Mouse (Mus musculus): ENCODE data around the gene Car15. TPM values are rescaled to one million over a fixed set of nuclear protein-coding genes. Genes with fewer than 3 reads are reported as not detected.

Gene Car15
- polyA plus RNA-seq, 1 experiment from 2014 or later: 3.9 TPM

GRCm38 (mm10) chr16:17832821-17833220 is 5.3 kb downstream of the Car15 start, which contains the start of gene B830017H08Rik:
TSS of gene B830017H08Rik (plus strand) at chr16:17833121.
- 21% methylated on average over 7 of the region's 7 CpGs for WGBS
- Histone ChIP-seq H3K36me3 (replicated peaks) (no peaks in the 10 kb centered on the region), H3K4me2 (peak within 1 kb of the TSS; percentile 92), H3K9ac (peak within 1 kb of the TSS; percentile 81), H3K27me3 (replicated peaks) (peaks cover 41% of the 10 kb centered on the region), H3K27ac (peak within 1 kb of the TSS; percentile 91), H3K4me1 (peaks cover 29% of the 10 kb centered on the region), H3K9me3 (no peaks in the 10 kb centered on the region), H3K4me3 (peak within 1 kb of the TSS; percentile 72)
- ATAC-seq (replicated peaks): no peak

GRCm38 (mm10) chr16:17831781-17832180 is 6.4 kb downstream of the Car15 start:
- H3K9ac ChIP-seq: no peak overlapping the region
- peaks cover 38% of the 10 kb centered on the region for H3K27me3 ChIP-seq (replicated peaks)
- no peaks in the 10 kb centered on the region for H3K36me3 ChIP-seq (replicated peaks)
- no peak overlapping the region for H3K4me2 ChIP-seq
- H3K4me1 ChIP-seq: peaks cover 29% of the 10 kb centered on the region
- no peaks in the 10 kb centered on the region for H3K9me3 ChIP-seq
- H3K27ac ChIP-seq: no peak overlapping the region
- ATAC-seq (replicated peaks): no peak
- H3K4me3 ChIP-seq: no peak overlapping the region
- 9% methylated on average over 11 of the region's 11 CpGs for WGBS

GRCm38 (mm10) chr16:17830385-17831178 is 7.6 kb downstream of the Car15 start:
- Histone ChIP-seq H3K4me3 (no peak overlapping the region), H3K9me3 (no peaks in the 10 kb centered on the region), H3K27me3 (replicated peaks) (peaks cover 30% of the 10 kb centered on the region), H3K36me3 (replicated peaks) (no peaks in the 10 kb centered on the region), H3K9ac (no peak overlapping the region), H3K4me2 (no peak overlapping the region), H3K27ac (no peak overlapping the region), H3K4me1 (peaks cover 27% of the 10 kb centered on the region)
- WGBS: 57% methylated on average over 10 of the region's 10 CpGs
- no peak for ATAC-seq (replicated peaks)

- Histone ChIP-seq H3K9ac (no peak overlapping the region), H3K27me3 (replicated peaks) (peaks cover 26% of the 10 kb centered on the region), H3K4me1 (peaks cover 11% of the 10 kb centered on the region), H3K27ac (no peak overlapping the region), H3K36me3 (replicated peaks) (no peaks in the 10 kb centered on the region), H3K4me3 (no peak overlapping the region), H3K4me2 (no peak overlapping the region), H3K9me3 (no peaks in the 10 kb centered on the region)
- 80% methylated on average over 3 of the region's 3 CpGs for WGBS
- ATAC-seq (replicated peaks): no peak
Observed at GRCm38 (mm10) chr16:17828867-17829266, 9.3 kb downstream of the Car15 start.

- peaks cover 26% of the 10 kb centered on the region for H3K27me3 ChIP-seq (replicated peaks)
- H3K36me3 ChIP-seq (replicated peaks): no peaks in the 10 kb centered on the region
- H3K4me1 ChIP-seq: peaks cover 10% of the 10 kb centered on the region
- H3K4me3 ChIP-seq: no peak overlapping the region
- WGBS: 88% methylated on average over 2 of the region's 2 CpGs
- H3K4me2 ChIP-seq: no peak overlapping the region
- no peak overlapping the region for H3K9ac ChIP-seq
- ATAC-seq (replicated peaks): no peak
- H3K9me3 ChIP-seq: no peaks in the 10 kb centered on the region
- H3K27ac ChIP-seq: no peak overlapping the region
Observed at GRCm38 (mm10) chr16:17828229-17828628, 9.9 kb downstream of the Car15 start.

- H3K36me3 ChIP-seq (replicated peaks): no peaks in the 10 kb centered on the region
- no peaks in the 10 kb centered on the region for H3K9me3 ChIP-seq
- 88% methylated on average over 2 of the region's 2 CpGs for WGBS
- no peak overlapping the region for H3K4me2 ChIP-seq
- H3K27me3 ChIP-seq (replicated peaks): peaks cover 11% of the 10 kb centered on the region
- no peaks in the 10 kb centered on the region for H3K4me1 ChIP-seq
- ATAC-seq (replicated peaks): no peak
- H3K9ac ChIP-seq: no peak overlapping the region
- H3K27ac ChIP-seq: no peak overlapping the region
- H3K4me3 ChIP-seq: no peak overlapping the region
Observed at GRCm38 (mm10) chr16:17826500-17826899, 11.7 kb downstream of the Car15 start.

GRCm38 (mm10) chr16:17816528-17816927 is 21.6 kb downstream of the Car15 start:
- no peak for ATAC-seq (replicated peaks)
- Histone ChIP-seq H3K36me3 (replicated peaks) (no peaks in the 10 kb centered on the region), H3K4me2 (peak overlapping the region; percentile 88), H3K9me3 (no peaks in the 10 kb centered on the region), H3K27ac (no peak overlapping the region), H3K27me3 (replicated peaks) (peaks cover 21% of the 10 kb centered on the region), H3K4me1 (peaks cover 13% of the 10 kb centered on the region), H3K9ac (no peak overlapping the region), H3K4me3 (no peak overlapping the region)
- WGBS: 77% methylated on average over 8 of the region's 8 CpGs

GRCm38 (mm10) chr16:17815411-17816402 is 22.5 kb downstream of the Car15 start:
- Histone ChIP-seq H3K4me3 (peak overlapping the region; percentile 51), H3K4me1 (peaks cover 13% of the 10 kb centered on the region), H3K9ac (peak overlapping the region; percentile 69), H3K9me3 (no peaks in the 10 kb centered on the region), H3K36me3 (replicated peaks) (no peaks in the 10 kb centered on the region), H3K27me3 (replicated peaks) (peaks cover 21% of the 10 kb centered on the region), H3K4me2 (peak overlapping the region; percentile 88), H3K27ac (peak overlapping the region; percentile 72)
- WGBS: 1% methylated on average over 63 of the region's 63 CpGs
- ATAC-seq (replicated peaks): peak; percentile 90

- H3K9me3 ChIP-seq: no peaks in the 10 kb centered on the region
- 66% methylated on average over 4 of the region's 4 CpGs for WGBS
- peaks cover 18% of the 10 kb centered on the region for H3K4me1 ChIP-seq
- H3K27ac ChIP-seq: no peak overlapping the region
- no peak for ATAC-seq (replicated peaks)
- H3K36me3 ChIP-seq (replicated peaks): no peaks in the 10 kb centered on the region
- no peak overlapping the region for H3K4me2 ChIP-seq
- peaks cover 21% of the 10 kb centered on the region for H3K27me3 ChIP-seq (replicated peaks)
- no peak overlapping the region for H3K9ac ChIP-seq
- no peak overlapping the region for H3K4me3 ChIP-seq
Observed at GRCm38 (mm10) chr16:17813173-17813572, 25.0 kb downstream of the Car15 start.

- peaks cover 21% of the 10 kb centered on the region for H3K27me3 ChIP-seq (replicated peaks)
- no peak for ATAC-seq (replicated peaks)
- no peak overlapping the region for H3K27ac ChIP-seq
- 5% methylated on average over 5 of the region's 5 CpGs for WGBS
- peaks cover 24% of the 10 kb centered on the region for H3K4me1 ChIP-seq
- H3K36me3 ChIP-seq (replicated peaks): no peaks in the 10 kb centered on the region
- no peak overlapping the region for H3K4me3 ChIP-seq
- no peak overlapping the region for H3K9ac ChIP-seq
- H3K4me2 ChIP-seq: no peak overlapping the region
- no peaks in the 10 kb centered on the region for H3K9me3 ChIP-seq
Observed at GRCm38 (mm10) chr16:17812120-17812519, 26.0 kb downstream of the Car15 start.

GRCm38 (mm10) chr16:17809711-17810110 is 28.5 kb downstream of the Car15 start:
- Histone ChIP-seq H3K9me3 (no peaks in the 10 kb centered on the region), H3K36me3 (replicated peaks) (no peaks in the 10 kb centered on the region), H3K27me3 (replicated peaks) (peaks cover 32% of the 10 kb centered on the region), H3K4me3 (no peak overlapping the region), H3K4me2 (no peak overlapping the region), H3K9ac (no peak overlapping the region), H3K4me1 (peaks cover 25% of the 10 kb centered on the region), H3K27ac (0 out of 2 replicates have a peak overlapping the region, but pooled peaks have one; percentile 14)
- 19% methylated on average over 7 of the region's 7 CpGs for WGBS
- ATAC-seq (replicated peaks): no peak

- Histone ChIP-seq H3K27ac (0 out of 2 replicates have a peak overlapping the region, but pooled peaks have one; percentile 14), H3K9me3 (no peaks in the 10 kb centered on the region), H3K4me1 (peaks cover 31% of the 10 kb centered on the region), H3K9ac (no peak overlapping the region), H3K27me3 (replicated peaks) (peaks cover 35% of the 10 kb centered on the region), H3K4me2 (no peak overlapping the region), H3K4me3 (no peak overlapping the region), H3K36me3 (replicated peaks) (no peaks in the 10 kb centered on the region)
- no peak for ATAC-seq (replicated peaks)
- WGBS: 82% methylated on average over 4 of the region's 4 CpGs
Observed at GRCm38 (mm10) chr16:17809125-17809524, 29.0 kb downstream of the Car15 start.

Data from midbrain, embryonic 15.5 days (tissue).